Mouse (Mus musculus) megakaryocyte, adult 5-6 weeks (primary cell): ENCODE results near the gene Srpk2. TPM values are rescaled to one million over a fixed set of nuclear protein-coding genes. Genes with fewer than 3 reads are reported as not detected.
"Not testable (repeated sequence)": the region's sequence is repeated elsewhere in the genome, so short reads cannot be mapped to it uniquely, and the experiment has no call there.

Source experiments
- ATAC-seq: 2 replicates; pipeline ENCODE4 v1.8.0; 2016; ENCODE audit warnings: mild to moderate bottlenecking, inconsistent platforms; ENCODE audit not compliant: poor library complexity, severe bottlenecking
- total RNA-seq, 2 experiments: library from RNA; stranded (forward) in 1 of 2; stranded (reverse) in 1 of 2; fragments of 153-499, 151-499 nt in 1 of 2; fragments of 221-1000, 200-1000 nt in 1 of 2; gene quantifications; 2 replicates each; pipeline versions ENCODE4 v1.2.3 to v1.2.4; 2015 to 2017

Srpk2 gene
- total RNA-seq, 2 experiments from 2014 or later: 42.0 to 52.8 TPM

- ATAC-seq: no peak
Measured at GRCm38 (mm10) chr5:23513468-23513867, 170.9 kb downstream of the Srpk2 start.

GRCm38 (mm10) chr5:23512556-23512955, 171.9 kb downstream of the Srpk2 start:
- no peak for ATAC-seq

- ATAC-seq: no peak
Measured at GRCm38 (mm10) chr5:23511456-23511855, 173.0 kb downstream of the Srpk2 start.

GRCm38 (mm10) chr5:23508630-23509029, 175.8 kb downstream of the Srpk2 start:
- ATAC-seq: no peak

DNA sequence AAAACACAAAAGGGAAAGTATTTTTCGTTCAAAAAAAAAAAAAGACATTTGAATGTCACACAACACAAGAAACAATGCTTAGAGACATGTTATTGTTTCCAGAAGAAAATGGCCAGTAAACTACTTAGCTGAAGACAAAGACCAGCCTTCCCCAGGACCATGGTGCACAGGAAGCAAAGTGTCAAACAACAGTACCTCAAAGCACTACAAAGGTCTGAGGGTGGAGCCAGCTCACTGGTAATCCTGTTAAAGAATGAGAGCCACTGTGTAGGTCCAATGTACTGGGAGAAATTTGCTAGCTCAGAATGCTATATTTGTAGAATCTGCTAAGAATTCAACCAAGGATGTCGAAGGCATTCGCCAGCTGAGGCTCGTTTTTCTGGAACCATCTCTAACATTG, 177.2 kb downstream of the Srpk2 start:
- no peak for ATAC-seq

GRCm38 (mm10) chr5:23505578-23505977, 178.8 kb downstream of the Srpk2 start:
- ATAC-seq: no peak

GRCm38 (mm10) chr5:23502317-23502937, 182.0 kb downstream of the Srpk2 start:
- no peak for ATAC-seq

DNA sequence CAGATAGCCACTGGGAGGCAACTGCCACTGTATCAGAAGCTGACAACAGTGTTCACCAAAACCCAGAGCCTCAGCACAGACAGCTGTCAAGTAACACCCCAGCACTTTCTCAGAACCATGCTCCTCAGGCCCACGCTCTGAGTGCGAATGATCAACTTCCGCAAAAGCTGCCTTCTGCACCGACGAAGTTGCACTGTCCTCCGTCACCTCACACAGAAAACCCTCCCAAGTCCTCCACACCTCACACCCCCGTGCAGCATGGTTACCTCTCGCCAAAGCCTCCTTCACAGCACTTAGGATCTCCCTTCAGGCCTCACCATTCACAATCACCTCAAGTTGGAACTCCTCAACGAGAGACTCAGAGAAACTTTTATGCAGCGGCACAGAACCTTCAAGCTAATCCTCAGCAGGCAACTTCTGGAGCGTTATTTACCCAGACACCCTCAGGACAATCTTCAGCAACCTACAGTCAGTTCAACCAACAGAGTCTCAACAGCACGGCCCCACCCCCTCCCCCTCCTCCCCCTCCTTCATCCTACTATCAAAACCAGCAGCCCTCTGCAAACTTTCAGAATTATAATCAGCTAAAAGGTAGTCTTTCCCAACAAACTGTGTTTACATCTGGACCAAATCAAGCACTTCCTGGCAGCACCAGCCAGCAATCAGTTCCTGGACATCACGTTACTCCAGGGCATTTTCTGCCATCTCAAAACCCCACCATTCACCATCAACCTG, 182.7 kb downstream of the Srpk2 start:
- ATAC-seq: no peak

DNA sequence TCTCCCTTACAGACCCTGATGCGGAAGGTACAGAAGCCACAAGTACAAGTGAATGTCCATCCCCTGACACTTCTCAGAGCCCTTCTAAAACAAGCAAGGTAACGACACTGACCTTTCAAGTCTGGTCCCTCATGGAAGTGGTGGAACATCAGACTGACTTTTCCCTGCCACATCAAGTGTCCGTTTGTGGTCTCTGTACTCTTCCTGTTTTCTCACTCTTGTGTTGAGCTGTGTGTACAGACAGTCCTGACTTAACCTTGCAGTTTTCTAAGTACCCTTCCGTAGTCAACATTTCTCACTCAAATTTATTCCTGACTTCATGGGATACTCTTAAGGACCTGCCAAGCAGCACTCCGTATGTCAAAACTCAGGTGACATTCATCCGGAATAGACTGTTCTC, 183.7 kb downstream of the Srpk2 start:
- ATAC-seq: no peak

DNA sequence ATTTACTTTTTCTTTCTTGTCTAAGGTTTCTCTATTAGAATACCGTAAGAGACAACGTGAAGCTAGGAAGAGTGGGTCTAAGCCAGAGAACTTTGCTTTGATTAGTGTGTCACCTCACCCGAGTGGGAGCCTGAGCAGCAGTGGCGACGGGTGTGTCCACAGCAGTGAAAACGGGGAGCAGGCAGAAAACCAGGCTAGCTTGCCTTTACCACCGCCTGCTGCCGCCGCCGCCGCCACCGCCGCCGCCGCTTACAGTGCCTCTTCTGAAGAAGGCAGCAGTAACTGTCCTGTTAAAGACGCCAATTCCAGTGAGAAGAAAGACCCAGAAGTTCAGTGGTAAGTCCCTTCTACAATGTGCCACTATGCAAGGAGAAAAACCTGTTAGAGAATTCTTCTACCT, 185.2 kb downstream of the Srpk2 start:
- ATAC-seq: no peak

GRCm38 (mm10) chr5:23497920-23498319, 186.5 kb downstream of the Srpk2 start:
- ATAC-seq: no peak

DNA sequence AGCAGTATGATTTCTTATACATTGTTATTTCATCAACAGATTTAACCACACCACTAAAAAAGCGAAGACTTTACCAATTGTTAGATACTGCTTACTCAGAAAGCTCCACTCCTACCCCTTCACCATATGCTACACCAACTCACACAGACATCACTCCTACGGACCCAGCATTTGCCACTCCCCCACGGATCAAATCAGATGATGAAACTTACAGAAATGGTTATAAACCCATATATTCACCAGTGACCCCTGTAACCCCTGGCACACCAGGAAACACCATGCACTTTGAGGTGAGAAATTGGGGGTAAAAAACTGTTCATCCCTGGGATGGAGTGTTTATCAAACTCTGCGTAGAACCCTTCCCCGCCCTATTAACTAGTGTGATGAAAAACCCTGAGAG, 187.5 kb downstream of the Srpk2 start:
- ATAC-seq: no peak

GRCm38 (mm10) chr5:23496396-23496795, 188.0 kb downstream of the Srpk2 start:
- no peak for ATAC-seq

DNA sequence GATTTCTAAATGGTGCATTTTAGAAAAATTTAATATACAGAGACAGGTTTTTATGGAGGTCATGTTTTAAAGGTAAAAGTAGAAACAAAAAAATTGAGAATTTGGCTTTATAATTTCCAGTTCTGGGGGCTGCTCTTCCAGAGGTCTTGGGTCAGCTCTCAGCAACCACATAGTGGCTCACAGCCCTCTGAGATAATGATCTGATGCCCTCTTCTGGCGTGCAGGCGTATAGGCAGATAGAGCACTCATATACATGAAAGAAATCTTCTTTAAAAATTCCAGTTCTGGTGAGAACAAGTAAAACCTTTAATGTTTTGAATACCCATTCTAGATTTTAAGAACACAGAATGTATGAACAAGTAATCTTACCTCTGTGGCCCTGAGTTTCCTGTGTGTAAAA, 193.6 kb downstream of the Srpk2 start:
- ATAC-seq: 0 out of 2 replicates have a peak, but pooled peaks have one; percentile 59

GRCm38 (mm10) chr5:23489231-23489630, 195.2 kb downstream of the Srpk2 start:
- ATAC-seq: no peak

DNA sequence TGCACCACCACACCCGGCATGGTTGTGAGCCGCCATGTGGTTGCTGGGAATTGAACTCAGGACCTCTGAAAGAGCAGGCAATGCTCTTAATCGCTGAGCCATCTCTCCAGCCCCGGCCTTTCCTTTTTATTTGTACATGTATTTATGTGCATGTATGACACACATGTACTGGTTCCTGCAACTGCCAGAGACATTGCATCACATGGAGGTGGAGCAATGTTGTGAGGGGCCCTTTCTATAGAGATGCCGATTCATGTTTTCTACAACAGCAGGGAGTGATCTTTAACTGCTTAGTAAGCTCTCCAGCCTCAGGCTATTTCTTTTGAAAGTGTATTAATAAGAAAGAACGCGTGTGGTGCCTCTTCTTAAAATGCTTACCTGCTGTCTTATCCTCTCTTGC, 200.6 kb downstream of the Srpk2 start:
- peak; percentile 59 for ATAC-seq

GRCm38 (mm10) chr5:23473098-23473873, 211.1 kb downstream of the Srpk2 start:
- ATAC-seq: no peak

DNA sequence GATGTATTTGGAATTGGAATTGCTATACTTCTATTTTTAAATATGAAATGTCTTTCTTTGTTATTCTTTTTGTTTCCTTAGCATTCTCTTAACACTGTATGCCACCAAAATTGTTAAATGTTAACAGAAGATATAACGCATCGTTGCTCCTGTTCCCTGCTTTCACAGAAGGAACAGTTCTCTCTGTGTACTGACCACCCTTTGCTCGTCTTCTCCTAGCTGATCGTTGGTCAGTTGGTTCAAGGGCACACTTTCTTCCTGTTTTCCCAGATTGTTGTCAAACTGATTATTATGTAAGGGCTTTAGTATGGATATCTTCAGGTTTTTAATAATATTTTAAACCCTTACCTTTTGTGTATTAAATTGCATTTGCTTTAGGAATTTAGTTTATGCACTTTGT, 217.9 kb downstream of the Srpk2 start:
- ATAC-seq: no peak

- no peak for ATAC-seq
Measured at GRCm38 (mm10) chr5:23464743-23465142, 219.7 kb downstream of the Srpk2 start.

DNA sequence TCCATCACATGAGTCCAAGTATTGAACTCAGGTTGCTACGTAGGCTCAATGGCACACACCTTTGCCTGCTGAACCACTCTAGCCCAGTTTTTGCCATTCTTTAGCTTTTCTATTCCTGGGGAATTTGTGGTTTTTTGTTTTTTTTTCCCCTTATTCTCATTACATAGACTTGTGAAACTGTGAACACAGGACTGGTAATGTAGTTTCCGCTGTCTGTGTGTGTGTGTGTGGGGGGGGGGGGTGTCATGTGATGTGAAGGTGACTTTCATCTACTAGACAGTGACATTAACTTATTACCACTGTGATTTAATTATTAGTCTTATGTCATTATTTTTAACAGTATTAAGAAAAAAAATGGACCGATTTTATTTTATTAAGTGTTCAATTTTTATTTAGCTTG, 220.2 kb downstream of the Srpk2 start:
- no peak for ATAC-seq

DNA sequence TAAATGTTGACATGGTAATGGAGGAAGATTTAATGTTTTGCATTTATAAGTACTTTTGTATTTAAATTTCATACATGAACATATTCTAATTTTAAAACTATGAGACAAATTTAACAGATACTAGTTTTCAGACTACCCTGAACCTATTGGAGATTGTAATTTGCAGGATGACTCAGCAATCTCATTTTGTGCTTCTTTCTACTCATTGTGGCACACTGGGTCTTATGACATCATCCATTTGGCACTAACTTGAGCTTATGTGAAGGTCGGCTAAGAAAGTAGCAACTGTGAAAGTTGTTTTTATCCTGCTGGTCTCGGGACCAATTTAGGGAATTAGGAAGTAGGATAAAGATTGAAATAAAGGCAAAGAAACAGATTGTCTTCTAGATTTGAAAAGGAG, 222.7 kb downstream of the Srpk2 start:
- no peak for ATAC-seq

DNA sequence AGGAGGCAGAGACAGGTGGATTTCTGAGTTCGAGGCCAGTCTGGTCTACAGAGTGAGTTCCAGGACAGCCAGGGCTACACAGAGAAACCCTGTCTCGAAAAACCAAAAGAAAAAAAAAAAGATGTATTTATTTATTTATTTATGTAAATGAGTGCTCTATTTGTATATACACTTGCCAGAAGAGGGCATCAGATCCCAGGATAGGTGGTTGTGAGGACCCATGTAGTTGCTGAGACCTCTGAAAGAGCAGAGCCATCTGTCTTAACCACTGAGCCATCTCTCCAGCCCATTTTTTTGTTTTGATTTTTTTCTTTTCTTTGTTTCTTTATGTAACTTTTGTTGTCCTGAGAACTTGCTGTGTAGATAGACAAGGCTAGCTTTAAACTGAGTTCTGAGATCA, 230.9 kb downstream of the Srpk2 start:
- not testable (repeated sequence) for ATAC-seq
